Mouse (Mus musculus): ENCODE measurements around the gene Ifnz. TPM values are rescaled to one million over a fixed set of nuclear protein-coding genes. Genes with fewer than 3 reads are reported as not detected.

Ifnz gene
- polyA plus RNA-seq (2012; rRNA removed), result not detected in 2 replicates

DNA sequence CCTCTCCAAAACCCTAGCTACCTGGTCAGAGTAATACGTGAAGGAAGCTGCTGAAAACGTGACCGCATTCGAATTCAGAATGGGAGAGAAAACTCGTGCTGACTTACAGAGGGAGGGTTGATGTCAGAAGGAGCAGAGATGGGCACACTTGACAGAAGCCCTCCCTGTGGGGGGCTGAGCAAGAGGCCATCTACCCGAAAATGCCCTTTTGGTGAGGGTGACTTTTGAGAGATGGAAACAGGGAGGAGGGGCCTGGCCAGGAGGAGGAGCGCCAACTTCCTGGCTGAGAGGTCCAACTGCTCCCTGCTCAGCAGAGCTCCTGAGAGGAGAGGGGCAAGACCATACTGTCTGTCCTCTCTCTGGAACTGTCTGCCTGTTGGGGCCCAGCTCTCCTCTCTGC, at the start of gene Ifnz:
Gene Ifnz (plus strand): TSS at position 301 of the 400 bp plus-strand sequence.

DNA sequence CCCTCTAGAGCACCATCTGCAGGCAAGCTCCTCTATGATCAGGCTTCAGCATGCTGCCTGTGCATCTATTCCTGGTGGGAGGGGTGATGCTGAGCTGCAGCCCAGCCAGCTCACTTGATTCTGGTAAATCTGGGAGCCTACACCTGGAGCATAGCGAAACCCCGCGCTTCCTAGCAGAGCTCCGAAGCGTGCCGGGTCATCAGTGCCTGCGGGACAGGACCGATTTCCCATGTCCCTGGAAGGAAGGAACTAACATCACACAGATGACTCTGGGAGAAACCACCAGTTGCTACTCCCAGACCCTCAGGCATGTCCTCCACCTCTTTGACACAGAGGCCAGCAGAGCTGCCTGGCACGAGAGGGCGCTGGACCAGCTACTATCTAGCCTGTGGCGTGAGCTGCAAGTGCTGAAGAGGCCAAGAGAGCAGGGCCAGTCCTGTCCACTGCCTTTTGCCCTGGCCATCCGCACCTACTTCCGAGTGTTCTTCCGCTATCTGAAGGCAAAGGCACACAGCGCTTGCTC, 27.1 kb upstream of the Ifnz start, which contains the start of gene Gm13271:
Gene Gm13271 (plus strand): TSS at position 51 of the 523 bp plus-strand sequence.

DNA sequence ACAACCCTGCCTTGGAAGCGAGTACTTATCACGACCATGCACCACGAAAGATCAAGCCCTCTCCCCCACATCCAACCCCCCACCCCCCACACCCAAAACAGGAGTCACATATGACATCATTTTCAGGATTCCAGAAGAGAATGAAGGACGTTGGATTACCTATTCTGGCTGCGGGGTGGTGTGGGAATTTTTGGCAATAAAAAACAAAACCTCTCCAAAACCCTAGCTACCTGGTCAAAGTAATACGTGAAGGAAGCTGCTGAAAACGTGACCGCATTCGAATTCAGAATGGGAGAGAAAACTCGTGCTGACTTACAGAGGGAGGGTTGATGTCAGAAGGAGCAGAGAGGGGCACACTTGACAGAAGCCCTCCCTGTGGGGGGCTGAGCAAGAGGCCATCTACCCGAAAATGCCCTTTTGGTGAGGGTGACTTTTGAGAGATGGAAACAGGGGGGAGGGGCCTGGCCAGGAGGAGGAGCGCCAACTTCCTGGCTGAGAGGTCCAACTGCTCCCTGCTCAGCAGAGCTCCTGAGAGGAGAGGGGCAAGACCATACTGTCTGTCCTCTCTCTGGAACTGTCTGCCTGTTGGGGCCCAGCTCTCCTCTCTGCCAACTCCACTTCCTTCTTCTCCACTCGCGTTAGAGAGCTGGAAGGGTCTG, 22.2 kb upstream of the Ifnz start, which contains the start of gene Gm13283:
Gene Gm13283 (plus strand): TSS at position 510 of the 659 bp plus-strand sequence.

DNA sequence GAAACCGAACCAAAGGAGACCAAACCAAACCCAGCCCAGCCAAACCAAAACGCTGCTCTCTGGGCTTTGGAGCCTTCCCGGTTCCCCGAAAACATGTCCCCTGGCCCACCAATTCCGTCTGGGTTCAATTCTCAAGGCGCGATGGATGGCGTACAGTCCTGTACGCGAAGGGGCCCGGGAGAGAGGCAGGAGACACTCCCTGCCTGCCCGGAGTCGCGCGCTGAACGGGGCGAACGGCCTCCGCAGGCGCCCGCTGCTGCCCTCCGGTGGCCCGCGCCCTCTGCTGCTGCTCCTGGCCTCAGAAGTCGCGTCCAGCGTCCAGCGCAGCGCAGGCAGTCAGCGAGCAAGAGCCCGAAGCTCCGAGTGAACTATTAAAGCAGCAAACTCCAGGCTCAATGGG, 8.4 kb upstream of the Ifnz start, which contains the start of gene Gm13290:
Gene Gm13290 (plus strand): TSS at position 301 of the 400 bp plus-strand sequence.

DNA sequence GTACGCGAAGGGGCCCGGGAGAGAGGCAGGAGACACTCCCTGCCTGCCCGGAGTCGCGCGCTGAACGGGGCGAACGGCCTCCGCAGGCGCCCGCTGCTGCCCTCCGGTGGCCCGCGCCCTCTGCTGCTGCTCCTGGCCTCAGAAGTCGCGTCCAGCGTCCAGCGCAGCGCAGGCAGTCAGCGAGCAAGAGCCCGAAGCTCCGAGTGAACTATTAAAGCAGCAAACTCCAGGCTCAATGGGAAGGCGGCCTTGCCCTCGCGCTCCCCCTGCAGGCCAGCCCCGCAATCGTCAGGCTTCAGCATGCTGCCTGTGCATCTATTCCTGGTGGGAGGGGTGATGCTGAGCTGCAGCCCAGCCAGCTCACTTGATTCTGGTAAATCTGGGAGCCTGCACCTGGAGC, 5.3 kb upstream of the Ifnz start, which contains the start of gene Gm13289:
Gene Gm13289 (plus strand): TSS at position 301 of the 400 bp plus-strand sequence.

DNA sequence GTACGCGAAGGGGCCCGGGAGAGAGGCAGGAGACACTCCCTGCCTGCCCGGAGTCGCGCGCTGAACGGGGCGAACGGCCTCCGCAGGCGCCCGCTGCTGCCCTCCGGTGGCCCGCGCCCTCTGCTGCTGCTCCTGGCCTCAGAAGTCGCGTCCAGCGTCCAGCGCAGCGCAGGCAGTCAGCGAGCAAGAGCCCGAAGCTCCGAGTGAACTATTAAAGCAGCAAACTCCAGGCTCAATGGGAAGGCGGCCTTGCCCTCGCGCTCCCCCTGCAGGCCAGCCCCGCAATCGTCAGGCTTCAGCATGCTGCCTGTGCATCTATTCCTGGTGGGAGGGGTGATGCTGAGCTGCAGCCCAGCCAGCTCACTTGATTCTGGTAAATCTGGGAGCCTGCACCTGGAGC, 2.4 kb upstream of the Ifnz start, which contains the start of gene Gm13272:
Gene Gm13272 (plus strand): TSS at position 301 of the 400 bp plus-strand sequence.

DNA sequence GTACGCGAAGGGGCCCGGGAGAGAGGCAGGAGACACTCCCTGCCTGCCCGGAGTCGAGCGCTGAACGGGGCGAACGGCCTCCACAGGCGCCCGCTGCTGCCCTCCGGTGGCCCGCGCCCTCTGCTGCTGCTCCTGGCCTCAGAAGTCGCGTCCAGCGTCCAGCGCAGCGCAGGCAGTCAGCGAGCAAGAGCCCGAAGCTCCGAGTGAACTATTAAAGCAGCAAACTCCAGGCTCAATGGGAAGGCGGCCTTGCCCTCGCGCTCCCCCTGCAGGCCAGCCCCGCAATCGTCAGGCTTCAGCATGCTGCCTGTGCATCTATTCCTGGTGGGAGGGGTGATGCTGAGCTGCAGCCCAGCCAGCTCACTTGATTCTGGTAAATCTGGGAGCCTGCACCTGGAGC, 3.5 kb downstream of the Ifnz start, which contains the start of gene Gm13276:
Gene Gm13276 (plus strand): TSS at position 301 of the 400 bp plus-strand sequence.

DNA sequence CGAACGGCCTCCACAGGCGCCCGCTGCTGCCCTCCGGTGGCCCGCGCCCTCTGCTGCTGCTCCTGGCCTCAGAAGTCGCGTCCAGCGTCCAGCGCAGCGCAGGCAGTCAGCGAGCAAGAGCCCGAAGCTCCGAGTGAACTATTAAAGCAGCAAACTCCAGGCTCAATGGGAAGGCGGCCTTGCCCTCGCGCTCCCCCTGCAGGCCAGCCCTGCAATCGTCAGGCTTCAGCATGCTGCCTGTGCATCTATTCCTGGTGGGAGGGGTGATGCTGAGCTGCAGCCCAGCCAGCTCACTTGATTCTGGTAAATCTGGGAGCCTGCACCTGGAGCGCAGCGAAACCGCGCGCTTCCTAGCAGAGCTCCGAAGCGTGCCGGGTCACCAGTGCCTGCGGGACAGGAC, 6.5 kb downstream of the Ifnz start, which contains the start of gene Gm13277:
Gene Gm13277 (plus strand): TSS at position 231 of the 400 bp plus-strand sequence.

DNA sequence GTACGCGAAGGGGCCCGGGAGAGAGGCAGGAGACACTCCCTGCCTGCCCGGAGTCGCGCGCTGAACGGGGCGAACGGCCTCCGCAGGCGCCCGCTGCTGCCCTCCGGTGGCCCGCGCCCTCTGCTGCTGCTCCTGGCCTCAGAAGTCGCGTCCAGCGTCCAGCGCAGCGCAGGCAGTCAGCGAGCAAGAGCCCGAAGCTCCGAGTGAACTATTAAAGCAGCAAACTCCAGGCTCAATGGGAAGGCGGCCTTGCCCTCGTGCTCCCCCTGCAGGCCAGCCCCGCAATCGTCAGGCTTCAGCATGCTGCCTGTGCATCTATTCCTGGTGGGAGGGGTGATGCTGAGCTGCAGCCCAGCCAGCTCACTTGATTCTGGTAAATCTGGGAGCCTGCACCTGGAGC, 9.3 kb downstream of the Ifnz start, which contains the start of gene Gm13278:
Gene Gm13278 (plus strand): TSS at position 301 of the 400 bp plus-strand sequence.

DNA sequence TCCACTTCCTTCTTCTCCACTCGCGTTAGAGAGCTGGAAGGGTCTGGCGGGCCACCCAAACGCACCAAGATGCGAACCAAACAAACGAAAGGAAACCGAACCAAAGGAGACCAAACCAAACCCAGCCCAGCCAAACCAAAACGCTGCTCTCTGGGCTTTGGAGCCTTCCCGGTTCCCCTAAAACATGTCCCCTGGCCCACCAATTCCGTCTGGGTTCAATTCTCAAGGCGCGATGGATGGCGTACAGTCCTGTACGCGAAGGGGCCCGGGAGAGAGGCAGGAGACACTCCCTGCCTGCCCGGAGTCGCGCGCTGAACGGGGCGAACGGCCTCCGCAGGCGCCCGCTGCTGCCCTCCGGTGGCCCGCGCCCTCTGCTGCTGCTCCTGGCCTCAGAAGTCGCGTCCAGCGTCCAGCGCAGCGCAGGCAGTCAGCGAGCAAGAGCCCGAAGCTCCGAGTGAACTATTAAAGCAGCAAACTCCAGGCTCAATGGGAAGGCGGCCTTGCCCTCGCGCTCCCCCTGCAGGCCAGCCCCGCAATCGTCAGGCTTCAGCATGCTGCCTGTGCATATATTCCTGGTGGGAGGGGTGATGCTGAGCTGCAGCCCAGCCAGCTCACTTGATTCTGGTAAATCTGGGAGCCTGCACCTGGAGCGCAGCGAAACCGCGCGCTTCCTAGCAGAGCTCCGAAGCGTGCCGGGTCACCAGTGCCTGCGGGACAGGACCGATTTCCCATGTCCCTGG, 12.2 kb downstream of the Ifnz start, which contains the start of gene Gm13275:
Gene Gm13275 (plus strand): TSS at position 552 of the 740 bp plus-strand sequence.

DNA sequence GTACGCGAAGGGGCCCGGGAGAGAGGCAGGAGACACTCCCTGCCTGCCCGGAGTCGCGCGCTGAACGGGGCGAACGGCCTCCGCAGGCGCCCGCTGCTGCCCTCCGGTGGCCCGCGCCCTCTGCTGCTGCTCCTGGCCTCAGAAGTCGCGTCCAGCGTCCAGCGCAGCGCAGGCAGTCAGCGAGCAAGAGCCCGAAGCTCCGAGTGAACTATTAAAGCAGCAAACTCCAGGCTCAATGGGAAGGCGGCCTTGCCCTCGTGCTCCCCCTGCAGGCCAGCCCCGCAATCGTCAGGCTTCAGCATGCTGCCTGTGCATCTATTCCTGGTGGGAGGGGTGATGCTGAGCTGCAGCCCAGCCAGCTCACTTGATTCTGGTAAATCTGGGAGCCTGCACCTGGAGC, 15.2 kb downstream of the Ifnz start, which contains the start of gene Gm13279:
Gene Gm13279 (plus strand): TSS at position 301 of the 400 bp plus-strand sequence.

DNA sequence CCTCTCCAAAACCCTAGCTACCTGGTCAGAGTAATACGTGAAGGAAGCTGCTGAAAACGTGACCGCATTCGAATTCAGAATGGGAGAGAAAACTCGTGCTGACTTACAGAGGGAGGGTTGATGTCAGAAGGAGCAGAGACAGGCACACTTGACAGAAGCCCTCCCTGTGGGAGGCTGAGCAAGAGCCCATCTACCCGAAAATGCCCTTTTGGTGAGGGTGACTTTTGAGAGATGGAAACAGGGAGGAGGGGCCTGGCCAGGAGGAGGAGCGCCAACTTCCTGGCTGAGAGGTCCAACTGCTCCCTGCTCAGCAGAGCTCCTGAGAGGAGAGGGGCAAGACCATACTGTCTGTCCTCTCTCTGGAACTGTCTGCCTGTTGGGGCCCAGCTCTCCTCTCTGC, 17.4 kb downstream of the Ifnz start, which contains the start of gene Gm13285:
Gene Gm13285 (plus strand): TSS at position 301 of the 400 bp plus-strand sequence.

DNA sequence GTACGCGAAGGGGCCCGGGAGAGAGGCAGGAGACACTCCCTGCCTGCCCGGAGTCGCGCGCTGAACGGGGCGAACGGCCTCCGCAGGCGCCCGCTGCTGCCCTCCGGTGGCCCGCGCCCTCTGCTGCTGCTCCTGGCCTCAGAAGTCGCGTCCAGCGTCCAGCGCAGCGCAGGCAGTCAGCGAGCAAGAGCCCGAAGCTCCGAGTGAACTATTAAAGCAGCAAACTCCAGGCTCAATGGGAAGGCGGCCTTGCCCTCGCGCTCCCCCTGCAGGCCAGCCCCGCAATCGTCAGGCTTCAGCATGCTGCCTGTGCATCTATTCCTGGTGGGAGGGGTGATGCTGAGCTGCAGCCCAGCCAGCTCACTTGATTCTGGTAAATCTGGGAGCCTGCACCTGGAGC, 21.0 kb downstream of the Ifnz start, which contains the start of gene Gm13287:
Gene Gm13287 (plus strand): TSS at position 301 of the 400 bp plus-strand sequence.

DNA sequence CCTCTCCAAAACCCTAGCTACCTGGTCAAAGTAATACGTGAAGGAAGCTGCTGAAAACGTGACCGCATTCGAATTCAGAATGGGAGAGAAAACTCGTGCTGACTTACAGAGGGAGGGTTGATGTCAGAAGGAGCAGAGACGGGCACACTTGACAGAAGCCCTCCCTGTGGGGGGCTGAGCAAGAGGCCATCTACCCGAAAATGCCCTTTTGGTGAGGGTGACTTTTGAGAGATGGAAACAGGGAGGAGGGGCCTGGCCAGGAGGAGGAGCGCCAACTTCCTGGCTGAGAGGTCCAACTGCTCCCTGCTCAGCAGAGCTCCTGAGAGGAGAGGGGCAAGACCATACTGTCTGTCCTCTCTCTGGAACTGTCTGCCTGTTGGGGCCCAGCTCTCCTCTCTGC, 23.3 kb downstream of the Ifnz start, which contains the start of gene Gm13288:
Gene Gm13288 (plus strand): TSS at position 301 of the 400 bp plus-strand sequence.

DNA sequence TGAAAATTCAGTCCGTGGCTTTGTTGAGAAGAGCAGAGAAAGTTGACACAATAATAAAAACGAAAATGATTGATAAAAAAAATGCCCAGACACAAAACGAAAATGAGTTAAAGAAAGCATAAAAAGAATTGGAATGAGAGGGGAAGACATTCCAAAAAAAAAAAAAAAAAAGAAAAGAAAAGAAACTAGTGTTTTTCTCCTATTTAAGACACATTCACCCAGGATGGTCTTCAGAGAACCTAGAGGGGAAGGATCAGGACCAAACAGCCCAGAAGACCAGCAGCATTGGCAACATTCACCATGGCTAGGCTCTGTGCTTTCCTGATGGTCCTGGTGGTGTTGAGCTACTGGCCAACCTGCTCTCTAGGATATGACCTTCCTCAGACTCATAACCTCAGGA, 34.0 kb downstream of the Ifnz start, which contains the start of gene Ifna7:
Gene Ifna7 (plus strand): TSS at position 301 of the 400 bp plus-strand sequence.

DNA sequence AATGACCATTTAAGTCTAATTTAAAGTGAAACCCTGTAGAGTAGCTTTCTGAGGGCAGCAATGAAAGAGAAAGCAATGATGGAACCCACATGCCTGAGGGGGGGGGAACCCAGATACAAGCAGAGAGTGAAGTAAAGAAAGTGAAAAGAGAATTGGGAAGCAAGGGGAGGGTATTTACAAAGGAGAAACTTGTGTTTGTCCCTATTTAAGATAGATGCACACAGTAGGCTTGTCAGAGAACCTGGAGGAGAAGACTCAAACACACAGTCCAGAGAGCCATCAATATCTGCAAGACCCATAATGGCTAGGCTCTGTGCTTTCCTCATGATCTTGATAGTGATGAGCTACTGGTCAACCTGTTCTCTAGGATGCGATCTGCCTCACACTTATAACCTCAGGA, 37.7 kb downstream of the Ifnz start, which contains the start of gene Ifna11:
Gene Ifna11 (plus strand): TSS at position 301 of the 400 bp plus-strand sequence.

DNA sequence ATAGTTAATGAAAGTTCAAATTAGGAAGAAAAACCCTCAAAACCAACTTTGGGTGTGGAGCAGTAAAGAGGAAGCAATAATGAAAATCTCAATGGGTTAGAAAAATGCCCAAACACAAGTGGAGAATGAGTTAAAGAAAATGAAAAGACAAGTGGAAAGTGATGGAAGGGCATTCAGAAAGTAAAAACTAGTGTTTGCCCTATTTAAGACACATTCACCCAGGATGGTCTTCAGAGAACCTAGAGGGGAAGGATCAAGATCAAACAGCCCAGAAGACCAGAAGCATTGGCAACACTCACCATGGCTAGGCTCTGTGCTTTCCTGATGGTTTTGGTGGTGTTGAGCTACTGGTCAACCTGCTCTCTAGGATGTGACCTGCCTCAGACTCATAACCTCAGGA, 45.2 kb downstream of the Ifnz start, which contains the start of gene Ifna6:
Gene Ifna6 (plus strand): TSS at position 301 of the 400 bp plus-strand sequence.

Other genes with a start within 250 kb of the Ifnz start
- not detected in 2 replicates for gene Ifna15, start 223.9 kb upstream of the Ifnz start, polyA plus RNA-seq (2012; rRNA removed)
- gene Ifna14, start 210.3 kb upstream of the Ifnz start, polyA plus RNA-seq (2012; rRNA removed), result not detected in 2 replicates
- not detected in 2 replicates for gene Ifna9, start 189.7 kb upstream of the Ifnz start, polyA plus RNA-seq (2012; rRNA removed)
- not detected in 2 replicates for gene Ifna12, start 178.8 kb upstream of the Ifnz start, polyA plus RNA-seq (2012; rRNA removed)
- not detected in 2 replicates for gene C87499, start 147.7 kb upstream of the Ifnz start, polyA plus RNA-seq (2012; rRNA removed)
- not detected in 2 replicates for gene Ifna13, start 137.7 kb upstream of the Ifnz start, polyA plus RNA-seq (2012; rRNA removed)
- not detected in 2 replicates for gene Ifna16, start 105.2 kb upstream of the Ifnz start, polyA plus RNA-seq (2012; rRNA removed)
- not detected in 2 replicates for gene Ifna2, start 98.2 kb upstream of the Ifnz start, polyA plus RNA-seq (2012; rRNA removed)
- gene Ifnab, start 90.8 kb upstream of the Ifnz start, polyA plus RNA-seq (2012; rRNA removed), result not detected in 2 replicates
- 0.15 and 0.44 TPM in 2 replicates for gene Gm26566, start 60.3 kb upstream of the Ifnz start, polyA plus RNA-seq (2012; rRNA removed)
- 17.9 and 18.2 TPM in 2 replicates for gene Klhl9, start 59.7 kb upstream of the Ifnz start, polyA plus RNA-seq (2012; rRNA removed)
- not detected in 2 replicates for gene Gm13271, start 27.3 kb upstream of the Ifnz start, polyA plus RNA-seq (2012; rRNA removed)
- gene Gm13283, start 22.0 kb upstream of the Ifnz start, polyA plus RNA-seq (2012; rRNA removed), result not detected in 2 replicates
- not detected in 2 replicates for gene Gm13290, start 8.3 kb upstream of the Ifnz start, polyA plus RNA-seq (2012; rRNA removed)
- not detected in 2 replicates for gene Gm13289, start 5.2 kb upstream of the Ifnz start, polyA plus RNA-seq (2012; rRNA removed)
- gene Gm13272, start 2.3 kb upstream of the Ifnz start, polyA plus RNA-seq (2012; rRNA removed), result not detected in 2 replicates
- gene Gm13276, start 3.6 kb downstream of the Ifnz start, polyA plus RNA-seq (2012; rRNA removed), result not detected in 2 replicates
- gene Gm13277, start 6.5 kb downstream of the Ifnz start, polyA plus RNA-seq (2012; rRNA removed), result not detected in 2 replicates
- not detected in 2 replicates for gene Gm13278, start 9.4 kb downstream of the Ifnz start, polyA plus RNA-seq (2012; rRNA removed)
- gene Gm13275, start 12.4 kb downstream of the Ifnz start, polyA plus RNA-seq (2012; rRNA removed), result not detected in 2 replicates
- gene Gm13279, start 15.3 kb downstream of the Ifnz start, polyA plus RNA-seq (2012; rRNA removed), result not detected in 2 replicates
- not detected in 2 replicates for gene Gm13285, start 17.5 kb downstream of the Ifnz start, polyA plus RNA-seq (2012; rRNA removed)
- not detected in 2 replicates for gene Gm13287, start 21.1 kb downstream of the Ifnz start, polyA plus RNA-seq (2012; rRNA removed)
- gene Gm13288, start 23.4 kb downstream of the Ifnz start, polyA plus RNA-seq (2012; rRNA removed), result not detected in 2 replicates
- gene Ifna7, start 34.1 kb downstream of the Ifnz start, polyA plus RNA-seq (2012; rRNA removed), result not detected in 2 replicates
- gene Ifna11, start 37.8 kb downstream of the Ifnz start, polyA plus RNA-seq (2012; rRNA removed), result not detected in 2 replicates
- gene Ifna6, start 45.3 kb downstream of the Ifnz start, polyA plus RNA-seq (2012; rRNA removed), result not detected in 2 replicates
- not detected in 2 replicates for gene Ifna5, start 53.4 kb downstream of the Ifnz start, polyA plus RNA-seq (2012; rRNA removed)
- not detected in 2 replicates for gene Ifna4, start 59.7 kb downstream of the Ifnz start, polyA plus RNA-seq (2012; rRNA removed)
- not detected in 2 replicates for gene Ifna1, start 68.0 kb downstream of the Ifnz start, polyA plus RNA-seq (2012; rRNA removed)
- not detected in 2 replicates for gene Ifne, start 98.1 kb downstream of the Ifnz start, polyA plus RNA-seq (2012; rRNA removed)